Mouse (Mus musculus) adrenal gland, adult 18-20 months (tissue): ENCODE measurements at regions not wholly inside any gene's neighbourhood (a gene's known extent, or its start where the extent isn't known, plus 50 kb on each side); places are given as distances from the start of the nearest gene placed in this dataset.

Experiments used
- DNase-seq, 2 experiments: peaks; one replicate each; pipeline ENCODE4 v3.0.0; 2021 to 2022; ENCODE audit warnings: low spot score in 2 of 2

GRCm38 (mm10) chr4:153227680-153228420 lies 254.8 kb downstream of the Ajap1 start:
- no peak for DNase-seq

- DNase-seq = no peak
These were observed 257.9 kb downstream of the Ajap1 start for GRCm38 (mm10) chr4:153224618-153225177.

GRCm38 (mm10) chr4:153223019-153223418 lies 259.6 kb downstream of the Ajap1 start:
- no peak for DNase-seq

GRCm38 (mm10) chr4:153220485-153220884 lies 262.1 kb downstream of the Ajap1 start:
- DNase-seq = no peak

GRCm38 (mm10) chr4:153220074-153220473 lies 262.5 kb downstream of the Ajap1 start:
- no peak for DNase-seq

- no peak for DNase-seq
These were observed 265.1 kb downstream of the Ajap1 start for GRCm38 (mm10) chr4:153217541-153217980.

GRCm38 (mm10) chr4:153212095-153212494 lies 270.5 kb downstream of the Ajap1 start:
- no peak for DNase-seq

- no peak for DNase-seq
These were observed 273.8 kb downstream of the Ajap1 start for GRCm38 (mm10) chr4:153208822-153209221.

- DNase-seq = no peak
These were observed 274.4 kb downstream of the Ajap1 start for GRCm38 (mm10) chr4:153208215-153208614.

- DNase-seq = no peak
These were observed 275.0 kb downstream of the Ajap1 start for GRCm38 (mm10) chr4:153207578-153208102.

GRCm38 (mm10) chr4:153206789-153207457 lies 275.7 kb downstream of the Ajap1 start:
- no peak for DNase-seq

- no peak for DNase-seq
These were observed 277.8 kb downstream of the Ajap1 start for GRCm38 (mm10) chr4:153204764-153205163.

GRCm38 (mm10) chr4:153200799-153201770 lies 281.5 kb downstream of the Ajap1 start:
- DNase-seq = no peak

GRCm38 (mm10) chr4:153189485-153189884 lies 293.1 kb downstream of the Ajap1 start:
- peak; percentile 29 to 41 for DNase-seq

GRCm38 (mm10) chr4:153188504-153189031 lies 294.0 kb downstream of the Ajap1 start:
- no peak for DNase-seq

- DNase-seq = no peak
These were observed 294.6 kb downstream of the Ajap1 start for GRCm38 (mm10) chr4:153187959-153188503.

- DNase-seq = no peak
These were observed 305.1 kb downstream of the Ajap1 start for GRCm38 (mm10) chr4:153177496-153177895.

GRCm38 (mm10) chr4:153175660-153176059 lies 307.0 kb downstream of the Ajap1 start:
- peak; percentile 43 to 52 for DNase-seq

GRCm38 (mm10) chr4:153175077-153175476 lies 307.5 kb downstream of the Ajap1 start:
- DNase-seq = no peak

- DNase-seq = no peak
These were observed 312.6 kb downstream of the Ajap1 start for GRCm38 (mm10) chr4:153169991-153170390.
